Mouse (Mus musculus) brown adipose tissue, adult 24 weeks (tissue): ENCODE measurements around the gene Capn15. TPM values are rescaled to one million over a fixed set of nuclear protein-coding genes. Genes with fewer than 3 reads are reported as not detected.
A peak's percentile ranks its signal among the peaks of the same experiment; 100 is the strongest.

ENCODE experiments used
- H3K27ac ChIP-seq: fragments of 200-500 bp; replicated peaks from 2 replicates; pipeline ENCODE4 v1.5.1; 2012; ENCODE audit warnings: low read depth, mild to moderate bottlenecking, low read length
- H3K4me1 ChIP-seq: fragments of 200-500 bp; 2 replicates; pipeline ENCODE4 v1.6.1; 2012; ENCODE audit warnings: low read length, mixed read lengths; ENCODE audit not compliant: control insufficient read depth, insufficient read depth, insufficient read length
- H3K4me3 ChIP-seq: fragments of 200-500 bp; 2 replicates; pipeline ENCODE4 v1.5.1; 2012; ENCODE audit warnings: low read depth, mild to moderate bottlenecking, low read length, moderate library complexity; ENCODE audit not compliant: insufficient read depth
- polyA plus RNA-seq: library from polyadenylated mRNA; stranded (reverse); fragments of >200 nt; gene quantifications from 2 replicates; pipeline ENCODE4 v1.2.4, GENCODE M21; 2012; ENCODE audit not compliant: missing spikeins, insufficient read depth, insufficient read length

The Capn15 gene
- polyA plus RNA-seq = 4.7 and 5.6 TPM in 2 replicates

- peaks cover 8% of the 10 kb centered on the region; the same call in 1 of the 2 replicates for H3K4me1 ChIP-seq
- peak within 1 kb of the TSS; percentile 82 for H3K4me3 ChIP-seq
- H3K27ac ChIP-seq = peak within 1 kb of the TSS; percentile 29; the same call in 1 of the 2 replicates
Observed at GRCm38 (mm10) chr17:25985306-25986294, at the start of gene Capn15. TSS of gene Capn15 (minus strand) at chr17:25985796.

- H3K4me3 ChIP-seq = no peak overlapping the region
- H3K4me1 ChIP-seq = no peaks in the 10 kb centered on the region
- H3K27ac ChIP-seq = no peak overlapping the region
Observed at GRCm38 (mm10) chr17:26032037-26032436, 46.4 kb upstream of the Capn15 start.

- Histone ChIP-seq H3K27ac (no peak overlapping the region), H3K4me3 (no peak overlapping the region), H3K4me1 (no peaks in the 10 kb centered on the region)
Observed at GRCm38 (mm10) chr17:26031583-26031982, 46.0 kb upstream of the Capn15 start.

GRCm38 (mm10) chr17:26028261-26028660, 42.7 kb upstream of the Capn15 start:
- H3K4me1 ChIP-seq = no peaks in the 10 kb centered on the region
- H3K4me3 ChIP-seq = no peak overlapping the region
- H3K27ac ChIP-seq = no peak overlapping the region

GRCm38 (mm10) chr17:26024674-26025073, 39.1 kb upstream of the Capn15 start:
- Histone ChIP-seq H3K4me3 (no peak overlapping the region), H3K27ac (no peak overlapping the region), H3K4me1 (no peaks in the 10 kb centered on the region)

- Histone ChIP-seq H3K27ac (no peak overlapping the region), H3K4me3 (no peak overlapping the region), H3K4me1 (no peaks in the 10 kb centered on the region)
Observed at GRCm38 (mm10) chr17:26023966-26024365, 38.4 kb upstream of the Capn15 start.

- H3K4me3 ChIP-seq = no peak overlapping the region
- no peaks in the 10 kb centered on the region for H3K4me1 ChIP-seq
- H3K27ac ChIP-seq = no peak overlapping the region
Observed at GRCm38 (mm10) chr17:26023181-26023580, 37.6 kb upstream of the Capn15 start.

- H3K27ac ChIP-seq = no peak overlapping the region
- H3K4me1 ChIP-seq = no peaks in the 10 kb centered on the region
- H3K4me3 ChIP-seq = no peak overlapping the region
Observed at GRCm38 (mm10) chr17:26021728-26022341, 36.2 kb upstream of the Capn15 start.

GRCm38 (mm10) chr17:26020848-26021347, 35.3 kb upstream of the Capn15 start:
- H3K27ac ChIP-seq = no peak overlapping the region
- no peaks in the 10 kb centered on the region for H3K4me1 ChIP-seq
- no peak overlapping the region for H3K4me3 ChIP-seq

- Histone ChIP-seq H3K4me1 (no peaks in the 10 kb centered on the region), H3K27ac (no peak overlapping the region), H3K4me3 (no peak overlapping the region)
Observed at GRCm38 (mm10) chr17:26018388-26018787, 32.8 kb upstream of the Capn15 start.

GRCm38 (mm10) chr17:26017949-26018348, 32.4 kb upstream of the Capn15 start:
- Histone ChIP-seq H3K4me1 (no peaks in the 10 kb centered on the region), H3K4me3 (no peak overlapping the region), H3K27ac (no peak overlapping the region)

- no peak overlapping the region for H3K4me3 ChIP-seq
- no peaks in the 10 kb centered on the region for H3K4me1 ChIP-seq
- no peak overlapping the region for H3K27ac ChIP-seq
Observed at GRCm38 (mm10) chr17:26017021-26017420, 31.4 kb upstream of the Capn15 start.

GRCm38 (mm10) chr17:26013711-26014110, 28.1 kb upstream of the Capn15 start:
- H3K4me3 ChIP-seq = no peak overlapping the region
- H3K27ac ChIP-seq = no peak overlapping the region
- no peaks in the 10 kb centered on the region for H3K4me1 ChIP-seq

GRCm38 (mm10) chr17:26011841-26012460, 26.4 kb upstream of the Capn15 start:
- H3K27ac ChIP-seq = no peak overlapping the region
- no peaks in the 10 kb centered on the region for H3K4me1 ChIP-seq
- H3K4me3 ChIP-seq = no peak overlapping the region

GRCm38 (mm10) chr17:26009540-26009939, 23.9 kb upstream of the Capn15 start:
- Histone ChIP-seq H3K27ac (no peak overlapping the region), H3K4me1 (no peaks in the 10 kb centered on the region)

More at GRCm38 (mm10) chr17:26009540-26009939, 23.9 kb upstream of the Capn15 start:
- no peak overlapping the region for H3K4me3 ChIP-seq
